Mouse (Mus musculus): ENCODE measurements at regions not wholly inside any gene's neighbourhood (a gene's known extent, or its start where the extent isn't known, plus 50 kb on each side); places are given as distances from the start of the nearest gene placed in this dataset.
"Not testable (repeated sequence)": the region's sequence is repeated elsewhere in the genome, so short reads cannot be mapped to it uniquely, and the experiment has no call there.

DNA sequence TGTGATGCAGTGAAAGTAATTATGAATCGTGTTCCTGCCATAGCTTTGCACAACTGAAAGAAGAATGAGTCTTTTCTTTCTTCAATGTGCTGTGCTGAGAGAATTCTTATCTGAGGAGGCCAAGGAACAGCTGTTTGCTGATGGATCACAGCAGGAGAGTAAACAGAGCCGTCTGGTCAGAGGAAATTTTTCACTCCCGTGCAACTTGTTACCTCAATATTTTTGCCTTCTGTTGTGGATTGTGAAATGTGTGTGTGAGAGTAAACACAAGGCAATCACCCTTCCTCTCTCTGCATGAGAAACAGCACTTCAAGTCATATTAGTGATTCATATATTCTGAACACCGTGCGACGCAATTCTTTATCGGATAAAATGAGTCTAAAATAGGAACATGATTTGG, 171.9 kb downstream of the Epm2a start:
- CTCF ChIA-PET, result no interaction called here

DNA sequence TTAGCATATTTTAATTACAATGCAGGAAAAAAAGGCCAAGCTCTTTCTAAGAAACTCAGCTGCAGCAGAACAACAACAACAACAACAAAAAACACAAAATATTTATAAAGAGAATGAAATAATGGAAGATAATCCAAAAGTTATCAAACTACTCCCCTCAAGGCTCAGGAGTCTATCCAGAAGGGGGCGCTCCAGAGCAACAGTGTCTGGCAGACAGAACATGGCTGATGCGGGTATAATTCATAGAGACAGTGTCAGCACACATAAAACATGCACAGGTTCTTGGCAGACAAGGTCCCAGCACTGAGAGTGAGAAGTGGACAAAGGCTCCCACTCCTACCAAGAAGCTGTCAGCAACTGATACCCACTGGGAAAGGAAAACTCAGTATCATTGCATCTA, 173.9 kb downstream of the Epm2a start:
- CTCF ChIA-PET, result no interaction called here

DNA sequence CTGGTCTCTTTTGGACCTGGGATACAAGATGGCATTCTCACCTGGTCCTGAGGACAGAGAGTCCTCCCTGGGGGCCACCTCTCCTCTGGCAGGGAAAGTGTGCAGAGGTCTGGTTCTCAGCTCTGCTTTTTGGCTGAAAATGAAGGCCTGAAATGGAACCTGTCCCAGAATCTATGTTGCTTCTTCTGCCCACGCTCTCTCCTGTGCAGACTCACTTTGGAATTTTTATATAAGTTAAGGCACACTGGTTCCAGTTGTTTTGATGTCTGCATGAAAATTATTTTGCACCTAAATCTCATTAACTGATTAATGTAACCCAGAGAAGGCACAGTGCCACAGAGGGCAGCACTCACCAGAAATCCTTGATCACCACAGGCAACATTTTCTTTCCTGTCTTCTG, 188.1 kb downstream of the Epm2a start:
- CTCF ChIA-PET, result no interaction called here

DNA sequence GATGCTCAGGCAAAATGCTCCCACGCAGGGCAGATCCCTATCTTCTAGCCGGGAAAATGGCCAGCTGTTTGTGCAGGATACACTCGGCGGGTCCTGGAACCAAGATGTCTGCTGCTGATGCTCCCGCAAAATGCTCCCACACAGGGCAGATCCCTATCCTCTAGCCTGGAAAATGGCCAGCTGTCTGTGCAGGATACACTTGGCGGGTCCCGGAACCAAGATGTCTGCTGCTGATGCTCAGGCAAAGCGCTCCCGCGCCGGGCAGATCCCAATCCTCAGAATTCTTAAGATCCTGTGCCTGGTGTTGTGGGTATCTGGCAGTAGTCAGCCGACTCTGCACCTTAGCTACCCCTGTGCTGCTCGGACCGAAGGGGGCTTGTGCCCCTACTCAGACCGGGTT, 212.2 kb downstream of the Epm2a start:
- CTCF ChIA-PET, result not testable (repeated sequence)

DNA sequence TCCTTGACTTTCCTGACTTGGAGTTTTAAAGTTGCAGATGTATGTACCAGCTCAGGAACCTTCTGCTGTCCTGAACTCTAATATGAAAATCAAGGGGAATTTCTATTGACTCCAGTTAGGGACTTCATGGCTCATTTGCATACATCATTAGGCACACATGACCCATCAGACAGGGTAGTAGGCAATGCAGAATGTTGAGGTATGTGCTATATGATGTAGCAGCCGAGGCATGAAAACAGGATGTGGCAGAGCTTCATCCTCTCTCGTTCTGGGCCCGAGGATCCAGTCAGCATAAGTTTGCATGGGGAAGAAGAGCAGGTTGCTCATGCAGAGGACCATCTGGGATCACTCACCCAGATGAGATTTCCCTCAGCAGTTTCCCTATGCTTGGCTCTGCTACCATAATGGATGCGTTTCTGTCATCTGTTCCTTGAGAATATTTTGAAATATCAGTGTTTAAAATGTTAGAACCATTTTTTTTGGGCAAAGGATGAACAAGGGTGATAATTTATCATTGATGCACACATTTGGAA, 227.4 kb downstream of the Epm2a start:
- CTCF ChIA-PET, result no interaction called here

DNA sequence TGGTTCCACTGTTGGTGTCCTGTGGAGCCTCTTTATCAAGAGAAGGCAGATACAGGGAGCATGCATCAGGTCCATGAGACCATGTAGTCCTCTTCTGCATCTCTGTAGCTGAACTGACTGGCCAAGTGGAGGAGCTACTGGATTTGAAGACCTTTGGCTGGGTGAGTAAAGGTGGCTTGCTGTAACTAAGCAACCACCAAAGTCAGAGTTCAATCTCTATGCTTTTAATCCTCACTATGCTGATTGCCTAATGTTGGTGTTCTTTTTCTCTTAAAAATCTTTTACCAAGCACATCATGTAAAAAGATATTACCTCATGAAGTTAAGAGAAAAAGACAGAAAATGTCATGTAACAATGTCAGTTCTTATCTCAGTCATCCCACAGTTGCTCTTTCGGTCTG, 265.2 kb downstream of the Epm2a start:
- CTCF ChIA-PET, result no interaction called here

- CTCF ChIA-PET, result not testable (repeated sequence)
Measured at GRCm38 (mm10) chr10:11609092-11609491, 265.9 kb downstream of the Epm2a start.

GRCm38 (mm10) chr10:11648151-11648550, 304.9 kb downstream of the Epm2a start:
- CTCF ChIA-PET, result no interaction called here

GRCm38 (mm10) chr10:11660056-11660770, 317.0 kb downstream of the Epm2a start:
- CTCF ChIA-PET, result no interaction called here

DNA sequence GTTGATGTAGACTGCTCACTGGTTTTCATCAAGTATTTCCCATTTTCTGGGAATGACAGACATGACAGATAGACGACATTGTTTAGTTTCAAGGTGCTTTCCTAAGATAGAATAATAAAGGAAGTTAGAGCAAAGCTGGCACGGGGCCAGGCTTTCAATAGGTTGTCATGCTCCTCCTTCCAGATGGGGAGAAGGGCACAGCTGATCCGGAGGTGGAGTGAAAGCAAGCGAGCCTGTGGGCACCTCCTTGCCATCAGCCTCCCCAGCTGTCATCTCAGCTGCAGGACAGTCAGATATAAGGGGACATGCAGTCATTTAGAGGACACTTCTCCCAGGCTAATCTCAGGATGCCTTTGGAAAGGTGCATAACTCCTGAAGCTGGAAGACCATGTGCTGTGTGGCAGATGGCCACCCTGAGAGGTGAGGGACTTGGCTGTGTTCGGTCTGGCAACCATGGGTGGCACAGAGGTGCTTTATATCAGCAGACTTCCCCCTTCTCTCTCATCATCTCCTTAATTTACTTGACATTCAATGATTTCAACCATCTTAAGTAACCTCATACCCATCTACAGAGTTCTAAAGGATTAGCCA, 318.6 kb downstream of the Epm2a start:
- CTCF ChIA-PET, result no interaction called here

- CTCF ChIA-PET, result no interaction called here
Measured at GRCm38 (mm10) chr10:11709742-11710141, 366.5 kb downstream of the Epm2a start.

DNA sequence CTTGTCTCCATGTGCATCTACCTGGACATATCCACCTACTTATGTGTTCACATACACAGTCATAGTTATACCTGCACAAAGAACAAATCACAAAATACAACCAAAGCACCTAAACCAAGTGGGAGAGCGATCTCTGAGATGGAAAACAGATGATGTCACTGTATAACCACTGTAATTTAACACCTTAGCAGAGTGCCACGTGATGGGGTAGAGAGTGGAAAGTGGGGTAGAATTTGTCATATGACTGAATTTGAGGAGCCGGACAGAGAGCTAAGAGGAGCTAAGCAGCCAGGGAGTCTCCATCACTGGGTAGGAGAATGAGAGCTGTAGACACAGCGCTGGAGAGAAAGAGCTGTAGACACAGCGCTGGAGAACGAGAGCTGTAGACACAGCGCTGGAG, 381.6 kb downstream of the Epm2a start:
- CTCF ChIA-PET, result no interaction called here

DNA sequence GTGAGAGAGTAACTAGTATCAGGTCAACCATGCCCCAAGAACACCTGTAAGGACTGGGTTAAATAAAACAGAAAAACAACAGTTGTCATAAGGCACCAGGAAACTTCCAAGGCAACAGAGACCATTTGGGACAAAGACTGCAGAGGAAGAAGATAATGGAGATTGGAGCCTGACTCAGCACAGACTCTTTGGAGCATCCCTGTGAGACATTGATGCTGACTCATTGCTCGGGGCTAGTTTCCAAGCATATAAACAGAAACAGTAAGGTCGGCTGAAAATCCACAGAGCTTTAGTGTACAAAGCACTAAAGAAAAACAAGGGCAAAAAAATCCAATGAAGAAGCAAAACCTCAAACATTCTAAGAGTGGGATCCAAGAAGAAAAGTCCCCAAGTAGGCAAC, 386.3 kb downstream of the Epm2a start:
- CTCF ChIA-PET, result no interaction called here

GRCm38 (mm10) chr10:11739574-11740368, 396.6 kb downstream of the Epm2a start:
- CTCF ChIA-PET, result no interaction called here

GRCm38 (mm10) chr10:11745587-11745986, 402.4 kb downstream of the Epm2a start:
- CTCF ChIA-PET, result no interaction called here

GRCm38 (mm10) chr10:11746959-11747358, 403.8 kb downstream of the Epm2a start:
- CTCF ChIA-PET, result no interaction called here

- CTCF ChIA-PET, result no interaction called here
Measured at GRCm38 (mm10) chr10:11755105-11755730, 412.0 kb downstream of the Epm2a start.

- CTCF ChIA-PET, result no interaction called here
Measured at GRCm38 (mm10) chr10:11777894-11778293, 434.7 kb downstream of the Epm2a start.

DNA sequence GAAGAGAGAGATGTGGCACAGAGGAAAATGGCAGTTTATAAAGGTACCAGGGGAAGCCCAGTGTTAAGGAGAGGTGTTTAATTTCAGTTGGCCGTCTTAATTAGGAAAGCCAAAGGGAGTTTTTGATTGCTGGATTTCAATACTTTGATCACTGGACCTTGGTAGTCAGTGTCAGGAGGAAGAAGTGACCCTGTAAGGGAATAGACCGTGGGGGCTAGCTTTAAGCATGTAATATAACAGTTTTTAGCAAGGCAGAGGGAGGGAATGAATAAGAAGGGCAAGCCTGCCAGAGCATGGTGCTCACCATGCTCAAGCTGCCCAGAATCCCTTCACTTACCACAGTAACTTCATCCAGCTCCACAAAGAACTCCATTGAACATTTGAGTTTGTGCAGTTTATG, 437.1 kb downstream of the Epm2a start:
- CTCF ChIA-PET, result no interaction called here

- CTCF ChIA-PET, result no interaction called here
Measured at GRCm38 (mm10) chr10:11787240-11787639, 444.0 kb downstream of the Epm2a start.

DNA sequence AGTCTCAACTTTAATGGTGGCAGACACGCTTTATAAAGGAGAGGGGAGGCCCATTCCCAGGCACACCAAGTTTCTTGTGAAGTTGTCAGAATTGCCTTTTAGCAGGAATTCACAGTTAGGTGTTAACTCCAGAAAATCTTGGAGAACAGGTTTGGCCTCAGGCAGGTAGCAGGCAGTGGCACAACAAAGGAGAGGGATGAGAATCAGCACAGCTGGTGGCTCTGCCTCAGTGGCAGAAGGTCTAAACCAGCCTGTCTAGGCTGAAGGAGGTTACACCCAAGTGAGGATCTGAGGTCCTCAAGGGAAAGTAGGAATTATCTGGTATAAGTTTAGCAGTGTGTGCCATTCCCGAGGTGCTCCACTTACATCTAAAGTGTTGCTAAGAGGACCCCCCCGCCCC, 456.3 kb downstream of the Epm2a start:
- CTCF ChIA-PET, result no interaction called here

- CTCF ChIA-PET, result not testable (repeated sequence)
Measured at GRCm38 (mm10) chr10:11801372-11802230, 458.4 kb downstream of the Epm2a start.
